Mouse (Mus musculus) cerebellum, adult 2 months (tissue): ENCODE measurements around the gene Srgap2.

Source experiments
- CTCF ChIP-seq: fragments of 200-500 bp; IDR thresholded peaks from 2 replicates; pipeline ENCODE4 v1.5.1; 2011; ENCODE audit warnings: low read depth, mild to moderate bottlenecking, control low read depth, low read length, moderate library complexity, borderline replicate concordance; ENCODE audit not compliant: insufficient read depth
- POLR2A ChIP-seq: fragments of 200-500 bp; IDR thresholded peaks from 2 replicates; pipeline ENCODE4 v1.6.1; 2011; ENCODE audit warnings: low read length, control low read depth, borderline replicate concordance; ENCODE audit not compliant: insufficient read depth

- no peak for TF ChIP-seq POLR2A
- TF ChIP-seq CTCF: no peak
These were observed 46.6 kb upstream of the Srgap2 start for GRCm38 (mm10) chr1:131573721-131574120.
